Mouse (Mus musculus): ENCODE measurements at regions not wholly inside any gene's neighbourhood (a gene's known extent, or its start where the extent isn't known, plus 50 kb on each side); places are given as distances from the start of the nearest gene placed in this dataset.

- TF ChIP-seq MYOD1 (IDR thresholded peaks at IDR 0.05; ENCODE audit: control insufficient read depth, insufficient read length, low read depth) (no peak), CTCF (IDR thresholded peaks at IDR 0.05; ENCODE audit: control insufficient read depth, insufficient read depth, insufficient read length) (no peak), MAX (IDR thresholded peaks at IDR 0.05) (no peak), USF1 (IDR thresholded peaks at IDR 0.05; ENCODE audit: low read depth) (no peak), MYOG (IDR thresholded peaks at IDR 0.05; ENCODE audit: control insufficient read depth, extremely low read depth, insufficient read length) (no peak)
These were observed 133.6 kb upstream of the Tars start for GRCm38 (mm10) chr15:11533002-11533610.

Measured in C2C12 (cell line).